Mouse (Mus musculus) MEL (cell line): Measurements from ENCODE around the gene Camta1.

Experiments used
- CTCF ChIP-seq, 3 experiments: IDR thresholded peaks in 2 of 3; conservative IDR thresholded peaks in 1 of 3; 2 replicates each; pipeline ENCODE4 v1.5.1; 2011 to 2012; ENCODE audit warnings: low read length in 3 of 3, low read depth in 2 of 3, mild to moderate bottlenecking in 2 of 3, improper control_type of control experiment in 1 of 3, inconsistent platforms in 1 of 3, mixed read lengths in 1 of 3, moderate library complexity in 1 of 3; ENCODE audit not compliant: control insufficient read depth in 1 of 3, insufficient read depth in 1 of 3, poor library complexity in 1 of 3, severe bottlenecking in 1 of 3
- MAZ ChIP-seq: IDR thresholded peaks from 2 replicates; pipeline ENCODE4 v1.6.1; 2012; ENCODE audit warnings: low read depth, mild to moderate bottlenecking, inconsistent platforms, low read length, improper control_type of control experiment
- MYC ChIP-seq: IDR thresholded peaks from 2 replicates; pipeline ENCODE4 v1.6.1; 2011; ENCODE audit warnings: low read depth, mild to moderate bottlenecking, low read length, improper control_type of control experiment, moderate library complexity
- POLR2A ChIP-seq, 2 experiments: IDR thresholded peaks; 2 replicates each; pipeline ENCODE4 v1.6.1; 2011 to 2012; ENCODE audit warnings: low read length in 2 of 2, mild to moderate bottlenecking in 2 of 2, control low read depth in 1 of 2, improper control_type of control experiment in 1 of 2, low read depth in 1 of 2, moderate library complexity in 1 of 2; ENCODE audit not compliant: control insufficient read depth in 1 of 2, insufficient read depth in 1 of 2, poor library complexity in 1 of 2
- ZKSCAN1 ChIP-seq: IDR thresholded peaks from 2 replicates; pipeline ENCODE4 v1.6.1; 2012; ENCODE audit warnings: low read depth, mild to moderate bottlenecking, inconsistent platforms, low read length, improper control_type of control experiment, moderate library complexity

- TF ChIP-seq CTCF (IDR thresholded peaks at IDR 0.05 in 2 of 3, conservative IDR thresholded peaks at IDR 0.05 in 1 of 3; ENCODE audit: control insufficient read depth in 1 of 3, insufficient read depth in 1 of 3, low read depth in 2 of 3, low read length in 3 of 3, poor library complexity in 1 of 3, severe bottlenecking in 1 of 3) (no peak), POLR2A (IDR thresholded peaks at IDR 0.05; ENCODE audit: control insufficient read depth in 1 of 2, insufficient read depth in 1 of 2, low read depth in 1 of 2, low read length in 2 of 2, poor library complexity in 1 of 2) (no peak), MAZ (no peak), ZKSCAN1 (no peak), MYC (no peak)
These were observed 682.0 kb downstream of the Camta1 start for GRCm38 (mm10) chr4:151179639-151180038.
